Mouse (Mus musculus) ES-E14 (cell line): ENCODE results near the gene Gpx7.

Experiments used
- CHD2 ChIP-seq: IDR thresholded peaks from 2 replicates; pipeline ENCODE4 v1.6.1; 2014; ENCODE audit warnings: mild to moderate bottlenecking, low read depth, low read length, inconsistent platforms
- MAFK ChIP-seq: IDR thresholded peaks from 2 replicates; pipeline ENCODE4 v1.6.1; 2014; ENCODE audit warnings: mild to moderate bottlenecking, low read depth, low read length, inconsistent platforms; ENCODE audit not compliant: insufficient read depth
- ZC3H11A ChIP-seq: IDR thresholded peaks from 2 replicates; pipeline ENCODE4 v1.6.1; 2012; ENCODE audit warnings: low read depth, mild to moderate bottlenecking, inconsistent platforms, low read length, borderline replicate concordance
- ZNF384 ChIP-seq: IDR thresholded peaks from 2 replicates; pipeline ENCODE4 v1.6.1; 2012; ENCODE audit warnings: low read depth, low read length, inconsistent platforms

DNA sequence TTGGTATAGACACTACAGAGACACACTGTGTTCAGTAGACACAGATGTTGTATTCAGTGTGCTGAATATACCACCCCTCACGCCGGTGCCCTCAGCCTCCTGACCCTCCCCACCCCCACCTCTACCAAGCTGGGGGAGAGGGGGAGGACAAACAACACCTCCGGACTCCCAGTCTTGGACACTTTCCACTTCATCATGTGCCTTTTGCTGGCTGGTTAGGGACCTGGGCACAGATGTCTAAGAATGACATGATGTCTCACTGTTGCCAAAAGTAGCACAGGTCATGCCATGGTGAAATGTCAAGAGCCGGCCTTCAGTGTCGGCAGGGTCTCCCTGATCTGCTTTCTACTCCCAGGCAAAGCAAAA is 42.7 kb downstream of the Gpx7 start:
- TF ChIP-seq ZC3H11A (no peak), CHD2 (no peak), MAFK (no peak), ZNF384 (no peak)
